ENCODE assay signal across 12 mouse cellular contexts in the genomic region with DNA sequence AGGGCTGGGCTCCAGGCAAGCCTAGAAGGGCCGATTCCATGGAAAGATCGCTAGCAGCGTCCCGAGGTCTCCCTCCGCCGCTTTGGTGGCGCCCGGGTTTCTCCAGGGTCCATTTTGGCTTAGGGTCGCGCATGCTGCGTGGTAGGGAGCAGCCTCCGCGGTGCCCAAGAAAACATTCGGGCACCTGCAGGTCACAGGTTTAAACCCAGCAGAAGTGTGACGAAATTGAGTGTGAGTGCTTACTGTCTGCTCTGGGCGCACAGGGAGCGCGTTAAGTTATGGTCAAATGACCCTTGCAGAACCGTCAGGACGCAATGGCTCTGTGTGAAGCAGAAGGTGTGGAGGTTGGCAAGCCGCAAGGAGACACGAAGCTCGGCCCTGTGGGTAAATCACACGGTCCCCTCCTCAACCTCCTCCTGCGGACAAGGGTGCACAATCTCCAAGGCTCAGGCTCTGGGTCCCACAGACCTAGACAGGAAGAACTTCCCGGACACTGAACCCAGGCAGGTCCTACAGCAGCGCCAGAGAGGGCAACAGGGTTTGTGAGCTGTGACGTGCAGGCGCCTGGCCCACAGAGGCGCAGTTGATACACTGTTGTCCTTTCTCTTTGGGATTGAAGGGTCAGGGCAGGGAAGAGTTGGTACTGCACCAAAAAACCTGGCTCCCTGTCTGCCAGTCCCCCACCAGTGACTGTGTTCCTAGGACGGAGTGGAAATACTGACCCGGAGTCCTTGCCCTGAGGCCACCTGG. TPM values are rescaled to one million over a fixed set of nuclear protein-coding genes. Genes with fewer than 3 reads are reported as not detected.
DNase-seq lines count a peak whose midpoint lies in the region; ATAC-seq and TF ChIP-seq lines count a peak whose summit lies in the region.
"Had no signal": no experiment of that assay in that cellular context is flagged by ENCODE, and none has a peak within 500 bp of the region (broad histone marks: within the 10 kb centered on the region; RNA-seq: fewer than 3 reads in every experiment).

No protein-coding gene starts in this region.

- no peak for TF ChIP-seq EP300 in stomach, postnatal 0 days (optimal IDR thresholded peaks at IDR 0.05)

- H3K36me3 ChIP-seq in forebrain, embryonic 10.5 days (replicated peaks) = no peaks in the 10 kb centered on the region
- H3K36me3 ChIP-seq in forebrain, embryonic 16.5 days (ENCODE audit: control insufficient read depth, insufficient read depth) = no peaks in the 10 kb centered on the region
- no peaks in the 10 kb centered on the region for H3K36me3 ChIP-seq in midbrain, embryonic 11.5 days (ENCODE audit: control insufficient read depth, insufficient read depth, low read length)
- H3K36me3 ChIP-seq in midbrain, embryonic 14.5 days (ENCODE audit: control insufficient read depth, insufficient read depth, low read length) = no peaks in the 10 kb centered on the region
- H3K36me3 ChIP-seq in liver, embryonic 13.5 days = no peaks in the 10 kb centered on the region
- peaks cover 4% of the 10 kb centered on the region; the same call in 1 of the 2 replicates for H3K36me3 ChIP-seq in stomach, postnatal 0 days (ENCODE audit: control insufficient read depth, insufficient read depth, low read length)

- DNase-seq in forebrain, embryonic 10.5 days (ENCODE audit: extremely low spot score, low spot score) = peak; percentile 33
- peak; percentile 92 for DNase-seq in midbrain, embryonic 11.5 days (ENCODE audit: low spot score, missing footprints)
- no peak for DNase-seq in midbrain, embryonic 14.5 days
- no peak for DNase-seq in liver, embryonic 13.5 days
- DNase-seq in stomach, postnatal 0 days (ENCODE audit: low spot score) = no peak
- no peak for DNase-seq in right cerebral cortex, postnatal 25 days
- DNase-seq: adrenal gland, adult 8-10 months; cerebellum, adult 18-20 months had no signal

- no peak overlapping the region for H3K4me3 ChIP-seq in forebrain, embryonic 10.5 days
- no peak overlapping the region for H3K4me3 ChIP-seq in forebrain, embryonic 16.5 days (replicated peaks; ENCODE audit: low read length)
- H3K4me3 ChIP-seq in midbrain, embryonic 11.5 days (ENCODE audit: low read depth, low read length) = no peak overlapping the region
- H3K4me3 ChIP-seq in midbrain, embryonic 14.5 days (replicated peaks; ENCODE audit: low read depth, low read length) = no peak overlapping the region
- no peak overlapping the region for H3K4me3 ChIP-seq in liver, embryonic 13.5 days (replicated peaks)
- H3K4me3 ChIP-seq in stomach, postnatal 0 days (ENCODE audit: low read depth, low read length) = peak overlapping the region; percentile 69

- no peak for TF ChIP-seq CTCF in stomach, postnatal 0 days (IDR thresholded peaks at IDR 0.05; ENCODE audit: low read depth)

- WGBS in forebrain, embryonic 10.5 days = 3% methylated on average over 32 of the region's 32 CpGs
- WGBS in forebrain, embryonic 16.5 days = 2% methylated on average over 32 of the region's 32 CpGs
- 3% methylated on average over 32 of the region's 32 CpGs for WGBS in midbrain, embryonic 11.5 days
- WGBS in midbrain, embryonic 14.5 days = 2% methylated on average over 32 of the region's 32 CpGs
- 18% methylated on average over 32 of the region's 32 CpGs for WGBS in liver, embryonic 13.5 days (ENCODE audit: insufficient replicate concordance)
- 14% methylated on average over 32 of the region's 32 CpGs for WGBS in stomach, postnatal 0 days

- H3K4me2 ChIP-seq in forebrain, embryonic 16.5 days (ENCODE audit: low read length) = no peak overlapping the region
- no peak overlapping the region for H3K4me2 ChIP-seq in midbrain, embryonic 11.5 days
- H3K4me2 ChIP-seq in midbrain, embryonic 14.5 days (ENCODE audit: low read length) = no peak overlapping the region
- H3K4me2 ChIP-seq in liver, embryonic 13.5 days = peak overlapping the region; percentile 24
- H3K4me2 ChIP-seq in stomach, postnatal 0 days (replicated peaks; ENCODE audit: low read depth) = peak overlapping the region; percentile 71

- no peak for ATAC-seq in forebrain, embryonic 16.5 days
- no peak for ATAC-seq in midbrain, embryonic 11.5 days (ENCODE audit: low FRiP score)
- no peak for ATAC-seq in midbrain, embryonic 14.5 days (ENCODE audit: low FRiP score, low TSS enrichment)
- ATAC-seq in liver, embryonic 13.5 days (ENCODE audit: low read depth) = no peak
- ATAC-seq in stomach, postnatal 0 days (ENCODE audit: low FRiP score, low TSS enrichment) = no peak
- no peak for ATAC-seq in granulocyte monocyte progenitor cell, adult 5-6 weeks (replicated peaks; ENCODE audit: poor library complexity, severe bottlenecking)

- peaks cover 96% of the 10 kb centered on the region for H3K27me3 ChIP-seq in forebrain, embryonic 10.5 days (ENCODE audit: poor library complexity, severe bottlenecking)
- peaks cover 82% of the 10 kb centered on the region for H3K27me3 ChIP-seq in forebrain, embryonic 16.5 days (replicated peaks; ENCODE audit: control insufficient read depth, insufficient read depth, low read length)
- peaks cover 82% of the 10 kb centered on the region for H3K27me3 ChIP-seq in midbrain, embryonic 11.5 days (ENCODE audit: control insufficient read depth, insufficient read depth, low read length)
- peaks cover 87% of the 10 kb centered on the region for H3K27me3 ChIP-seq in midbrain, embryonic 14.5 days (ENCODE audit: control insufficient read depth, insufficient read depth, low read length)
- H3K27me3 ChIP-seq in liver, embryonic 13.5 days = peaks cover 92% of the 10 kb centered on the region
- no peaks in the 10 kb centered on the region for H3K27me3 ChIP-seq in stomach, postnatal 0 days (ENCODE audit: control insufficient read depth, insufficient read depth, low read length)

- no peaks in the 10 kb centered on the region for H3K9me3 ChIP-seq in forebrain, embryonic 10.5 days
- no peaks in the 10 kb centered on the region for H3K9me3 ChIP-seq in forebrain, embryonic 16.5 days (ENCODE audit: control insufficient read depth, low read length)
- H3K9me3 ChIP-seq in midbrain, embryonic 11.5 days (ENCODE audit: control insufficient read depth, low read length) = no peaks in the 10 kb centered on the region
- no peaks in the 10 kb centered on the region for H3K9me3 ChIP-seq in midbrain, embryonic 14.5 days (ENCODE audit: control insufficient read depth, low read length)
- no peaks in the 10 kb centered on the region for H3K9me3 ChIP-seq in liver, embryonic 13.5 days (replicated peaks)
- no peaks in the 10 kb centered on the region for H3K9me3 ChIP-seq in stomach, postnatal 0 days (ENCODE audit: control insufficient read depth, low read length)

- no peak overlapping the region for H3K27ac ChIP-seq in forebrain, embryonic 10.5 days
- H3K27ac ChIP-seq in forebrain, embryonic 16.5 days (ENCODE audit: low read length) = no peak overlapping the region
- no peak overlapping the region for H3K27ac ChIP-seq in midbrain, embryonic 11.5 days (ENCODE audit: low read depth, low read length)
- no peak overlapping the region for H3K27ac ChIP-seq in midbrain, embryonic 14.5 days (replicated peaks; ENCODE audit: low read depth, low read length)
- H3K27ac ChIP-seq in liver, embryonic 13.5 days = no peak overlapping the region
- peak overlapping the region; percentile 81 for H3K27ac ChIP-seq in stomach, postnatal 0 days (replicated peaks)
- H3K27ac ChIP-seq: kidney, postnatal 0 days had no signal

- no peak overlapping the region for H3K9ac ChIP-seq in forebrain, embryonic 16.5 days (replicated peaks; ENCODE audit: low read depth, low read length)
- no peak overlapping the region for H3K9ac ChIP-seq in midbrain, embryonic 11.5 days (ENCODE audit: low read length)
- H3K9ac ChIP-seq in midbrain, embryonic 14.5 days (replicated peaks; ENCODE audit: low read length) = no peak overlapping the region
- 0 out of 2 replicates have a peak overlapping the region, but pooled peaks have one; percentile 17 for H3K9ac ChIP-seq in liver, embryonic 13.5 days
- peak overlapping the region; percentile 77 for H3K9ac ChIP-seq in stomach, postnatal 0 days (ENCODE audit: low read length)

- peaks cover 36% of the 10 kb centered on the region for H3K4me1 ChIP-seq in forebrain, embryonic 10.5 days
- H3K4me1 ChIP-seq in forebrain, embryonic 16.5 days (replicated peaks; ENCODE audit: control insufficient read depth, insufficient read depth, low read length) = peaks cover 1% of the 10 kb centered on the region; the same call in 1 of the 2 replicates
- peaks cover 1% of the 10 kb centered on the region; the same call in 1 of the 2 replicates for H3K4me1 ChIP-seq in midbrain, embryonic 11.5 days (ENCODE audit: control insufficient read depth, insufficient read depth, low read length)
- no peaks in the 10 kb centered on the region for H3K4me1 ChIP-seq in midbrain, embryonic 14.5 days (ENCODE audit: control insufficient read depth, insufficient read depth, low read length)
- H3K4me1 ChIP-seq in liver, embryonic 13.5 days (replicated peaks) = no peaks in the 10 kb centered on the region; the same call in 1 of the 2 replicates
- no peaks in the 10 kb centered on the region for H3K4me1 ChIP-seq in stomach, postnatal 0 days (replicated peaks; ENCODE audit: control insufficient read depth, insufficient read depth)

RNA-seq across cellular contexts. Expression of gene Foxf1, which starts 5.6 kb away (rescaled TPM):
- 2.5 and 2.9 TPM in 2 replicates for polyA plus RNA-seq in forebrain, embryonic 10.5 days (2016; fragmentation: Nextera tagmentation; extraction: Ambion mirVana)
- 0.91 and 1.1 TPM in 2 replicates for polyA plus RNA-seq in forebrain, embryonic 16.5 days (2015; fragmentation: Nextera tagmentation; extraction: Ambion mirVana)
- polyA plus RNA-seq in midbrain, embryonic 11.5 days (2014; fragmentation: Nextera tagmentation; extraction: Ambion mirVana) = 0.17 and 0.20 TPM in 2 replicates
- polyA plus RNA-seq in midbrain, embryonic 14.5 days (2014; fragmentation: Nextera tagmentation; extraction: Ambion mirVana) = 0.12 and 0.97 TPM in 2 replicates
- 5.6 and 5.9 TPM in 2 replicates for polyA plus RNA-seq in liver, embryonic 13.5 days (2015; fragmentation: Nextera tagmentation; extraction: Ambion mirVana)
- 59.3 and 64.0 TPM in 2 replicates for polyA plus RNA-seq in stomach, postnatal 0 days (2015; fragmentation: Nextera tagmentation; extraction: Ambion mirVana)
- total RNA-seq in granulocyte monocyte progenitor cell, adult 5-6 weeks (2014; fragmentation: Nextera tagmentation) = not detected in 2 replicates
- total RNA-seq in granulocyte monocyte progenitor cell, adult 5-6 weeks (2017) = not detected in 2 replicates

RNA-seq across cellular contexts. Expression of gene Mthfsd, which starts 18.4 kb away (rescaled TPM):
- 69.1 and 69.5 TPM in 2 replicates for polyA plus RNA-seq in forebrain, embryonic 10.5 days (2016; fragmentation: Nextera tagmentation; extraction: Ambion mirVana)
- 51.8 and 60.0 TPM in 2 replicates for polyA plus RNA-seq in forebrain, embryonic 16.5 days (2015; fragmentation: Nextera tagmentation; extraction: Ambion mirVana)
- polyA plus RNA-seq in midbrain, embryonic 11.5 days (2014; fragmentation: Nextera tagmentation; extraction: Ambion mirVana) = 47.4 and 50.4 TPM in 2 replicates
- polyA plus RNA-seq in midbrain, embryonic 14.5 days (2014; fragmentation: Nextera tagmentation; extraction: Ambion mirVana) = 50.2 and 52.5 TPM in 2 replicates
- polyA plus RNA-seq in liver, embryonic 13.5 days (2015; fragmentation: Nextera tagmentation; extraction: Ambion mirVana) = 25.6 and 26.9 TPM in 2 replicates
- 33.0 and 38.1 TPM in 2 replicates for polyA plus RNA-seq in stomach, postnatal 0 days (2015; fragmentation: Nextera tagmentation; extraction: Ambion mirVana)
- total RNA-seq in granulocyte monocyte progenitor cell, adult 5-6 weeks (2014; fragmentation: Nextera tagmentation) = 38.9 and 45.1 TPM in 2 replicates
- total RNA-seq in granulocyte monocyte progenitor cell, adult 5-6 weeks (2017) = 14.9 and 16.4 TPM in 2 replicates

RNA-seq across cellular contexts. Expression of gene Foxc2, which starts 26.2 kb away (rescaled TPM):
- polyA plus RNA-seq in forebrain, embryonic 10.5 days (2016; fragmentation: Nextera tagmentation; extraction: Ambion mirVana) = 4.6 and 6.1 TPM in 2 replicates
- polyA plus RNA-seq in forebrain, embryonic 16.5 days (2015; fragmentation: Nextera tagmentation; extraction: Ambion mirVana) = 1.7 and 2.5 TPM in 2 replicates
- polyA plus RNA-seq in midbrain, embryonic 11.5 days (2014; fragmentation: Nextera tagmentation; extraction: Ambion mirVana) = 7.0 and 7.1 TPM in 2 replicates
- 1.5 TPM in 1 of 2 replicates, not detected in the other for polyA plus RNA-seq in midbrain, embryonic 14.5 days (2014; fragmentation: Nextera tagmentation; extraction: Ambion mirVana)
- polyA plus RNA-seq in liver, embryonic 13.5 days (2015; fragmentation: Nextera tagmentation; extraction: Ambion mirVana) = 0.14 and 0.22 TPM in 2 replicates
- 0.40 and 0.41 TPM in 2 replicates for polyA plus RNA-seq in stomach, postnatal 0 days (2015; fragmentation: Nextera tagmentation; extraction: Ambion mirVana)
- total RNA-seq in granulocyte monocyte progenitor cell, adult 5-6 weeks (2014; fragmentation: Nextera tagmentation) = not detected in 2 replicates
- total RNA-seq in granulocyte monocyte progenitor cell, adult 5-6 weeks (2017) = not detected in 2 replicates

RNA-seq across cellular contexts. Expression of gene Foxl1, which starts 37.9 kb away (rescaled TPM):
- polyA plus RNA-seq in forebrain, embryonic 10.5 days (2016; fragmentation: Nextera tagmentation; extraction: Ambion mirVana) = 0.76 and 0.79 TPM in 2 replicates
- polyA plus RNA-seq in forebrain, embryonic 16.5 days (2015; fragmentation: Nextera tagmentation; extraction: Ambion mirVana) = 0.15 TPM in 1 of 2 replicates, not detected in the other
- 0.46 and 0.79 TPM in 2 replicates for polyA plus RNA-seq in midbrain, embryonic 11.5 days (2014; fragmentation: Nextera tagmentation; extraction: Ambion mirVana)
- not detected in 2 replicates for polyA plus RNA-seq in midbrain, embryonic 14.5 days (2014; fragmentation: Nextera tagmentation; extraction: Ambion mirVana)
- 0.13 and 0.14 TPM in 2 replicates for polyA plus RNA-seq in liver, embryonic 13.5 days (2015; fragmentation: Nextera tagmentation; extraction: Ambion mirVana)
- 2.8 and 2.9 TPM in 2 replicates for polyA plus RNA-seq in stomach, postnatal 0 days (2015; fragmentation: Nextera tagmentation; extraction: Ambion mirVana)
- not detected in 2 replicates for total RNA-seq in granulocyte monocyte progenitor cell, adult 5-6 weeks (2014; fragmentation: Nextera tagmentation)
- not detected in 2 replicates for total RNA-seq in granulocyte monocyte progenitor cell, adult 5-6 weeks (2017)
- total RNA-seq: layer of hippocampus, postnatal 25 days had no signal

Comparison
In these comparisons a context has a peak if more than half of its experiments do, and no peak if none do; other contexts are left out.
1. DNase-seq: peak in forebrain, embryonic 10.5 days (single experiment) and midbrain, embryonic 11.5 days (single experiment); none in midbrain, embryonic 14.5 days (single experiment), liver, embryonic 13.5 days (single experiment), stomach, postnatal 0 days (single experiment) and right cerebral cortex, postnatal 25 days (single experiment).
2. H3K4me2 ChIP-seq: peak in liver, embryonic 13.5 days (single experiment) and stomach, postnatal 0 days (single experiment); none in forebrain, embryonic 16.5 days (single experiment), midbrain, embryonic 11.5 days (single experiment) and midbrain, embryonic 14.5 days (single experiment).
3. H3K9ac ChIP-seq: peak in liver, embryonic 13.5 days (single experiment) and stomach, postnatal 0 days (single experiment); none in forebrain, embryonic 16.5 days (single experiment), midbrain, embryonic 11.5 days (single experiment) and midbrain, embryonic 14.5 days (single experiment).